Mouse (Mus musculus): ENCODE data around the gene Engase.

Engase gene

GRCm38 (mm10) chr11:118486881-118487772 is 10.5 kb downstream of the Engase start:
- no peak for DNase-seq (ENCODE audit: low spot score in 2 of 2)

GRCm38 (mm10) chr11:118488191-118488906 is 11.7 kb downstream of the Engase start:
- no peak for DNase-seq (ENCODE audit: low spot score in 2 of 2)

- DNase-seq (ENCODE audit: low spot score in 2 of 2), result no peak
These were observed 12.3 kb downstream of the Engase start for GRCm38 (mm10) chr11:118488907-118489270.

GRCm38 (mm10) chr11:118490566-118491218 is 14.1 kb downstream of the Engase start:
- peak; percentile 67 to 70 for DNase-seq (ENCODE audit: low spot score in 2 of 2)

GRCm38 (mm10) chr11:118491230-118491629 is 14.6 kb downstream of the Engase start:
- DNase-seq (ENCODE audit: low spot score in 2 of 2), result no peak

- DNase-seq (ENCODE audit: low spot score in 2 of 2), result no peak
These were observed 16.8 kb downstream of the Engase start for GRCm38 (mm10) chr11:118493458-118493857.

GRCm38 (mm10) chr11:118494001-118494737 is 17.5 kb downstream of the Engase start:
- DNase-seq (ENCODE audit: low spot score in 2 of 2), result no peak

- peak; percentile 56 to 67 for DNase-seq (ENCODE audit: low spot score in 2 of 2)
These were observed 18.4 kb downstream of the Engase start for GRCm38 (mm10) chr11:118495065-118495464.

- no peak for DNase-seq (ENCODE audit: low spot score in 2 of 2)
These were observed 19.5 kb downstream of the Engase start for GRCm38 (mm10) chr11:118496066-118496689.

- no peak for DNase-seq (ENCODE audit: low spot score in 2 of 2)
These were observed 26.4 kb downstream of the Engase start for GRCm38 (mm10) chr11:118502990-118503389.

GRCm38 (mm10) chr11:118503418-118504179 is 27.0 kb downstream of the Engase start:
- DNase-seq (ENCODE audit: low spot score in 2 of 2), result no peak

- no peak for DNase-seq (ENCODE audit: low spot score in 2 of 2)
These were observed 27.5 kb downstream of the Engase start for GRCm38 (mm10) chr11:118504180-118504454.

- no peak for DNase-seq (ENCODE audit: low spot score in 2 of 2)
These were observed 30.5 kb downstream of the Engase start for GRCm38 (mm10) chr11:118507095-118507494.

GRCm38 (mm10) chr11:118507904-118508303 is 31.3 kb downstream of the Engase start:
- DNase-seq (ENCODE audit: low spot score in 2 of 2), result peak; percentile 85 to 89

GRCm38 (mm10) chr11:118508341-118508740 is 31.7 kb downstream of the Engase start:
- DNase-seq (ENCODE audit: low spot score in 2 of 2), result no peak

GRCm38 (mm10) chr11:118511851-118512250 is 35.2 kb downstream of the Engase start:
- DNase-seq (ENCODE audit: low spot score in 2 of 2), result peak in 1 of 2 experiments; percentile 57

- DNase-seq (ENCODE audit: low spot score in 2 of 2), result no peak
These were observed 35.8 kb downstream of the Engase start for GRCm38 (mm10) chr11:118512257-118512910.

GRCm38 (mm10) chr11:118517924-118518323 is 41.3 kb downstream of the Engase start:
- DNase-seq (ENCODE audit: low spot score in 2 of 2), result no peak

- no peak for DNase-seq (ENCODE audit: low spot score in 2 of 2)
These were observed 42.1 kb downstream of the Engase start for GRCm38 (mm10) chr11:118518743-118519142.

- DNase-seq (ENCODE audit: low spot score in 2 of 2), result no peak
These were observed 43.6 kb downstream of the Engase start for GRCm38 (mm10) chr11:118520251-118520650.
